Mouse (Mus musculus): ENCODE measurements around the gene Rtn1.

The Rtn1 gene

DNA sequence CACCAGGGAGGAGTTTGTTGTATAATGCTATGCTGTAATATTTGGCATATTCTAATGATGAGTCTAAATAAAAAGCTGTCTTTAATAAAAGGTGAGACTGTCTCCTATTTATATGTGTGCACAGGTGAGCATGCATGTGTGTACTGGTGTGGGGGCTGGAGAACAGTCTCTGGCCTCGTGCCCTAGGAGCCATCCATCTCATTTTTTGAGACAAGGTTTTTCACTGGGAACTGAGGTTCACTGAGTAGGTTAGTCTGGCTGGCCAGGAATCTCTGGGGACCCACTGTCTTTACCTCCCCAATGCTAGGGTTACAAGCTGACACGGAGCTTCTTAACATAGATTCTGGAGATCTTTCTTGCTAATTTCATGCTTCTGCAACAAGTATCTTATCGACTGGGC lies 176.7 kb downstream of the Rtn1 start:
- no peak for DNase-seq (ENCODE audit: low read depth, low spot score)

DNA sequence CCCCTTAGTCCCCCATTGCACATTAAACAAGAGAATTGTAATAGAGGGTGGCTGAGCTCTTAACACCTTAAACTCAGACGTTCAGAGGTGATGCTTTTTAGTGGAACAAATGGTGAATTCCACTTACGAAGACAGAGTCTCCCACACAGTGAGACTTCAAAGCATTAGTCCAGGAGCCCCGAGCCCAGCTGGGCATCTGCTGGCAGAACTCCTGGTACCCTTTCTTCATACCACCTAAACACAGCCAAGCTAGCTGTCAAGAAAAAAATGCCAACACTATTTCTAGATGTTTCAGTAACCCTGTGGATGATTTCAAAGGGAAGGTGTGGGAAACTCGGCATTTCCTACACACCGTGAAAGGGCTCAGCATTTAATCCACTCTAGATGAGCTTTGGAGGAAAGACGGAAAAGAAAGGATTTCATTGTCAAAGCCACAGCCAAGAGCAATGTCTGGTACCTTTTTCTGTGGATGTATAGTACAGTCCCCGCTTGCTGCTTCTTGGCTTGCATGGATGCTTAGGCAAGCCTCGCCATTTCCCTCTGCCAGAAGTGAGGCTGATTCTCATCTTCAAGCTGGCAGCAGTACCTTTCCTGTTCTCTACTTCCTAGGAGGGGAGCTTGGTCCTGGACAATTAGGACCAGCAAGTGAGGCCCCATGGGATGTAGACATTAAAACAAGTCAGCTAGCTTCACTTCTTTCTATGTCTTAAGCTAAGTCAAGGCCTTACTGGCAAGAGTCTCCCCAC lies 179.2 kb downstream of the Rtn1 start:
- DNase-seq (ENCODE audit: low read depth, low spot score): no peak

- no peak for DNase-seq (ENCODE audit: low read depth, low spot score)
Measured at GRCm38 (mm10) chr12:72227731-72228130, 181.1 kb downstream of the Rtn1 start.

GRCm38 (mm10) chr12:72225371-72225770 lies 183.5 kb downstream of the Rtn1 start:
- no peak for DNase-seq (ENCODE audit: low read depth, low spot score)

DNA sequence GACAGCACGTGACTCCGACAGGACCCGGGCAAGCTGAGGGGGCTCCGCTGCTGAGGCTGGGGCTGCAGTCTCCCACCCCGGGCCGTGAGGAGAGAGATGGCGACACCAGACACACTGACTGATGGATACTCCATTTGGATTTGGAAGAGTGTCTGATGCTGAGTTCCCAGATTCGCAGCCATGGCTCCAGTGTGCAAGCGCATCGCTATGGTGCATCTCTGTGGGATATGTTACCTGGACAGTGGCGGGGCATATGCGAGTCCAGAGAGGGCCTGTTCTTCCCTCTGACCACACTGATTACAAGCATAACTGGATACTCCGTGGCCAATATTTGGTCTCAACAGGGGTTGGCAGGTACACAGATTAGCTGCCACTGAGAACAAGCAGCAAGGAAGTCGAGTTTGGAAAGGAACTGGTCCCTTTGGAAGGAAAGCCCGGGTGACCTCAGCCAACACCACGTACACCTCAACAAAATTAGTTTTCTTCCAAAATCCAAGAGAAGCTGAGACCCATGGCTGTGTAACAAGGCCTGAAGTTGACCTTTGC lies 185.2 kb downstream of the Rtn1 start:
- DNase-seq (ENCODE audit: low read depth, low spot score): no peak

DNA sequence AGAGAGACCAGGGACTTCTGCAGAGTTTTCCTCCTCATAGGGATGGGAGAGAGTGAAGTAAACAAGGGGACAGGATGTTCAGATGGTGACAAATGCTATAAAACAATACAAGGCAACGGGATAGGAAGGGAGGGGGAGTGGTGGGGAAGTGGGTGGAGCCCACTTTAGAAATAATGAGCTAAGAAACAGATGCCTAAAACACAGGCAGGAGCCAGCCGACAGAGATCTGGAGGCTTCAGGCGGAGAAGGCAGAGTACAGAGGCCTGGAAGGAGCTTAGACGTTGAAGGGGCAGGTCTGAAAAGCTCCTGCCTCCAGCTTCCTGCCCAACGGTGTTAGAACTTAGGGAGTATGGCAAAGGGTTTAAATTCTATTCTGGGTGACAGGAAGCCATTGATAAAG lies 195.3 kb downstream of the Rtn1 start:
- no peak for DNase-seq (ENCODE audit: low read depth, low spot score)

- DNase-seq (ENCODE audit: low read depth, low spot score): no peak
Measured at GRCm38 (mm10) chr12:72200828-72201227, 208.0 kb downstream of the Rtn1 start.

DNA sequence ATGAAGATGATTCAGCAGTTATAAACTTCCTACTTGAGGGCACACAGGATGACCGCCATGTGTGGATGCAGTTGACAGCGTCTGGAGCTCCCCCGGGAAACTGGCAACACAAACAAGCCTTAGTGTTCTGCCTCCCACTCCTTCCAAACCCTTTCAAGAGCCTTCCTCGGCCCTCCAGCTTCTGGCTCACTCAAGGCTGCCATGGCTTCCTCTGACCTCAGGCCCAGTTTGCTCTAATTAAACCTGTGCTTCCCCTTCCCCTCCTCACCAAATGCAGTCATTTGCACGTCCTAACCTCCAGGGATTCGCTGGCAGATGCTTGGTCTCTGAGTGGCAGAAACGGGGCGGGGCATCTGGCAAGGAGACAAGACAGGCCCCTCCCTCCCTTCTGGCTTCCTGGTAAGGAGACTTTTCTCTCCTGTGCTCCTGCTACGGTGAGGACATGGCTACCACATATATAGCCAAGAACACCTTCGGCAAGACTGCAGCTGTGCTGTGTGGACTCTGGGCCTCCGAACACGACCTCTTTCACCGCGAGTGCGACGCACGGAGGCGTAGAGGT lies 210.8 kb downstream of the Rtn1 start:
- DNase-seq (ENCODE audit: low read depth, low spot score): peak; percentile 4

DNA sequence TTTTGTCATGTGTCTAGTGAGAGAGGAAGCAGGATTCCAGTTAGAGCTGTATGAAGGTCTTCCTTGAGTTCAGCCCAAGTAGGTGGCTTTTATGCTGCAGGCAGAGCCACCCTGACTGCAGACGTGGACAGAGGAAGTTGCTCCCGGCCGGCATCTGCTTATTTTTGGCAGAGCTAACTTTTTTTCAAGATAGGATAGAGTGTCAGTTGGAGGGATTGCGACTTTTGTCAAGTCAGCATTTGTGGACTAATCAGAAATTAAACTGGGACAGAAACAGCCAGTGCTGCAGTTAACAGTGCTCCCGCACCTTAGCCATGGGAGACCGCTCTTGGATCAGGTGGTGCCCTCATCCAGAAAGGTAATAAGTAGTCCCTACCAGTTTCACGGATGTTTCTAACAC lies 211.4 kb downstream of the Rtn1 start:
- DNase-seq (ENCODE audit: low read depth, low spot score): no peak

DNA sequence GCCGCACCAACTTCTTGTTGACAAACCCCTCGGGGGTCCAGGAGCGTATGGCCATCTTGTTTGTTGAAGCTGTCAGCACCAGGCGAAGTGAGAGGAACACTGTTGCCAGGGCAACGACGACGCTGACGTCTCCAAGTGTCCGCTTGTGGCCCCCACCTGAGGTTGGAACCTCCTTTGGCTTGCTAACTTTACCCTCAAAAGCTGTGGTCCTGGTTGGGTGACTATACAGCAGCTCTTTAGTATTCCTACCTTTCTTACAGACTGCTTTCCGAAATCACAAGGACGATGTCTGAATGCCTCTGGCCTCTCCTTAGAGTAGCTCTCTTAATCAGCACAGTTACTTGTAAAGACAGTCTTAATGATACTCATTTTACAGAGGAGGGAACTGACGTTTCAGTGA lies 223.9 kb downstream of the Rtn1 start, which contains the start of gene Ccdc175:
Gene Ccdc175 (minus strand): TSS at position 101 of the 400 bp plus-strand sequence.
- no peak for DNase-seq (ENCODE audit: low read depth, low spot score)

- no peak for DNase-seq (ENCODE audit: low read depth, low spot score)
Measured at GRCm38 (mm10) chr12:72179561-72179960, 229.3 kb downstream of the Rtn1 start.

DNA sequence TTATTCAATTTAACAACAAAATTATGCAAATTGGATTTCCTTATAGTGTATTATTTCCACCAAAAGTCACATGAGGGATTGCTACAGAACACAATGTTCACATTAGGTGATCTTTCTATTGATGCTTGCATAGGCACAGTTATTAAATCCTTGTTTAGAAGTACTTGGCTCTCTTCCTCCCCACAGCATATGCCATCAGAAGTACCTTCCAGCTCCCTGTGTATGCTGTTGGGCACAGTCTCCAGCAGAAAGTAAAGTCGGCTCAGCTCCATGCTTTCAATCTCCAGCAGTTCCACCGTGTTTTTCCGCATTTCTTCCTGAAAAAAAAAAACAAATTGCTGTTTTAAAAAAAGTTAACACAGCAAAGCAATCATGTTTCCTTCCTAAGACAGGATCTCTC lies 230.5 kb downstream of the Rtn1 start:
- no peak for DNase-seq (ENCODE audit: low read depth, low spot score)
